Mouse (Mus musculus) midbrain, embryonic 13.5 days (tissue): ENCODE data around the gene Npas2. TPM values are rescaled to one million over a fixed set of nuclear protein-coding genes. Genes with fewer than 3 reads are reported as not detected.

Source experiments
- ATAC-seq: fragments of 200-750 bp; cut with Nextera tagmentation; 2 replicates; pipeline ENCODE4 v1.8.0; 2017; ENCODE audit warnings: mild to moderate bottlenecking, moderate TSS enrichment, moderate library complexity
- H3K27ac ChIP-seq: fragments of 300-500 bp; sonication (generic); 2 replicates; pipeline ENCODE4 v1.5.1; 2015; ENCODE audit warnings: inconsistent platforms, mild to moderate bottlenecking, moderate library complexity
- H3K27me3 ChIP-seq: fragments of 300-500 bp; sonication (generic); 2 replicates; pipeline ENCODE4 v1.6.1; 2015; ENCODE audit warnings: mild to moderate bottlenecking, inconsistent platforms
- H3K36me3 ChIP-seq: fragments of 300-500 bp; sonication (generic); 2 replicates; pipeline ENCODE4 v1.6.1; 2015; ENCODE audit warnings: mild to moderate bottlenecking, inconsistent platforms
- H3K4me1 ChIP-seq: fragments of 300-500 bp; sonication (generic); replicated peaks from 2 replicates; pipeline ENCODE4 v1.6.1; 2015; ENCODE audit warnings: inconsistent platforms
- H3K4me2 ChIP-seq: fragments of 300-500 bp; sonication (generic); replicated peaks from 2 replicates; pipeline ENCODE4 v1.6.1; 2015; ENCODE audit warnings: moderate library complexity, mild to moderate bottlenecking, inconsistent platforms
- H3K4me3 ChIP-seq: fragments of 300-500 bp; sonication (generic); replicated peaks from 2 replicates; pipeline ENCODE4 v1.5.1; 2015; ENCODE audit warnings: mild to moderate bottlenecking, inconsistent platforms
- H3K9ac ChIP-seq: fragments of 300-500 bp; sonication (generic); replicated peaks from 2 replicates; pipeline ENCODE4 v1.6.1; 2015; ENCODE audit warnings: mild to moderate bottlenecking, inconsistent platforms
- H3K9me3 ChIP-seq: fragments of 300-500 bp; sonication (generic); 2 replicates; pipeline ENCODE4 v1.6.1; 2016; ENCODE audit warnings: mild to moderate bottlenecking, inconsistent platforms
- WGBS: fragments of 180-500 bp; shearing (Covaris S2); methylation state at CpG from one replicate; pipeline ENCODE4 v1.1.7; 2015; 5-methylcytosine and 5-hydroxymethylcytosine counted together
- polyA plus RNA-seq: library from polyadenylated mRNA; unstranded; fragments of >200 nt; fragmentation: Nextera tagmentation; extraction: Ambion mirVana; gene quantifications from 2 replicates; pipeline ENCODE4 v1.2.1, GENCODE M21; 2015

Gene Npas2
- polyA plus RNA-seq, 1 experiment from 2014 or later, result 0.46 TPM

GRCm38 (mm10) chr1:39389338-39389737 is 195.8 kb downstream of the Npas2 start:
- H3K4me2 ChIP-seq, result no peak overlapping the region
- 93% methylated on average over 11 of the region's 11 CpGs for WGBS
- ATAC-seq, result no peak
- H3K4me1 ChIP-seq, result no peaks in the 10 kb centered on the region
- no peaks in the 10 kb centered on the region for H3K27me3 ChIP-seq
- H3K9me3 ChIP-seq, result no peaks in the 10 kb centered on the region
- no peak overlapping the region for H3K9ac ChIP-seq
- H3K27ac ChIP-seq, result no peak overlapping the region
- no peak overlapping the region for H3K4me3 ChIP-seq
- peaks cover 5% of the 10 kb centered on the region; the same call in 1 of the 2 replicates for H3K36me3 ChIP-seq

GRCm38 (mm10) chr1:39391652-39392051 is 198.1 kb downstream of the Npas2 start:
- ATAC-seq, result peak; percentile 34; the same call in 1 of the 2 replicates
- no peaks in the 10 kb centered on the region for H3K9me3 ChIP-seq
- H3K36me3 ChIP-seq, result peaks cover 5% of the 10 kb centered on the region; the same call in 1 of the 2 replicates
- H3K4me1 ChIP-seq, result no peaks in the 10 kb centered on the region
- H3K4me2 ChIP-seq, result no peak overlapping the region
- no peak overlapping the region for H3K9ac ChIP-seq
- H3K4me3 ChIP-seq, result no peak overlapping the region
- no peaks in the 10 kb centered on the region for H3K27me3 ChIP-seq
- WGBS, result 83% methylated on average over 6 of the region's 6 CpGs
- no peak overlapping the region for H3K27ac ChIP-seq

- Histone ChIP-seq H3K4me3 (no peak overlapping the region), H3K27ac (no peak overlapping the region), H3K4me2 (no peak overlapping the region), H3K27me3 (no peaks in the 10 kb centered on the region), H3K9me3 (no peaks in the 10 kb centered on the region), H3K4me1 (no peaks in the 10 kb centered on the region), H3K9ac (no peak overlapping the region), H3K36me3 (peaks cover 7% of the 10 kb centered on the region)
- ATAC-seq, result peak; percentile 76
- WGBS, result 60% methylated on average over 3 of the region's 3 CpGs
Measured at GRCm38 (mm10) chr1:39392189-39392588, 198.7 kb downstream of the Npas2 start.

- ATAC-seq, result no peak
- Histone ChIP-seq H3K4me2 (no peak overlapping the region), H3K27me3 (no peaks in the 10 kb centered on the region), H3K9me3 (no peaks in the 10 kb centered on the region), H3K27ac (no peak overlapping the region), H3K4me1 (no peaks in the 10 kb centered on the region), H3K4me3 (no peak overlapping the region), H3K36me3 (peaks cover 12% of the 10 kb centered on the region), H3K9ac (no peak overlapping the region)
- 85% methylated on average over 8 of the region's 8 CpGs for WGBS
Measured at GRCm38 (mm10) chr1:39393217-39393867, 199.8 kb downstream of the Npas2 start.

- Histone ChIP-seq H3K4me2 (no peak overlapping the region), H3K4me1 (no peaks in the 10 kb centered on the region), H3K27me3 (no peaks in the 10 kb centered on the region), H3K4me3 (no peak overlapping the region), H3K9ac (no peak overlapping the region), H3K27ac (no peak overlapping the region), H3K36me3 (peaks cover 7% of the 10 kb centered on the region), H3K9me3 (no peaks in the 10 kb centered on the region)
- 69% methylated on average over 10 of the region's 10 CpGs for WGBS
- ATAC-seq, result no peak
Measured at GRCm38 (mm10) chr1:39394096-39394495, 200.6 kb downstream of the Npas2 start.

- ATAC-seq, result no peak
- 89% methylated on average over 3 of the region's 3 CpGs for WGBS
- no peak overlapping the region for H3K4me3 ChIP-seq
- no peak overlapping the region for H3K9ac ChIP-seq
- H3K9me3 ChIP-seq, result no peaks in the 10 kb centered on the region
- H3K4me2 ChIP-seq, result no peak overlapping the region
- no peaks in the 10 kb centered on the region for H3K27me3 ChIP-seq
- no peaks in the 10 kb centered on the region for H3K4me1 ChIP-seq
- H3K36me3 ChIP-seq, result peaks cover 6% of the 10 kb centered on the region; the same call in 1 of the 2 replicates
- H3K27ac ChIP-seq, result no peak overlapping the region
Measured at GRCm38 (mm10) chr1:39394650-39395049, 201.1 kb downstream of the Npas2 start.

- Histone ChIP-seq H3K27ac (no peak overlapping the region), H3K4me3 (no peak overlapping the region), H3K9me3 (no peaks in the 10 kb centered on the region), H3K4me2 (no peak overlapping the region), H3K9ac (no peak overlapping the region), H3K4me1 (no peaks in the 10 kb centered on the region), H3K36me3 (peaks cover 6% of the 10 kb centered on the region; the same call in 1 of the 2 replicates), H3K27me3 (no peaks in the 10 kb centered on the region)
- 89% methylated on average over 4 of the region's 4 CpGs for WGBS
- ATAC-seq, result no peak
Measured at GRCm38 (mm10) chr1:39396347-39396746, 202.8 kb downstream of the Npas2 start.

GRCm38 (mm10) chr1:39398284-39398683 is 204.8 kb downstream of the Npas2 start:
- ATAC-seq, result no peak
- no peaks in the 10 kb centered on the region for H3K27me3 ChIP-seq
- H3K9me3 ChIP-seq, result no peaks in the 10 kb centered on the region
- H3K9ac ChIP-seq, result no peak overlapping the region
- 93% methylated on average over 6 of the region's 6 CpGs for WGBS
- H3K4me1 ChIP-seq, result no peaks in the 10 kb centered on the region
- no peak overlapping the region for H3K27ac ChIP-seq
- peaks cover 11% of the 10 kb centered on the region; the same call in 1 of the 2 replicates for H3K36me3 ChIP-seq
- no peak overlapping the region for H3K4me2 ChIP-seq
- H3K4me3 ChIP-seq, result no peak overlapping the region

- H3K9me3 ChIP-seq, result no peaks in the 10 kb centered on the region
- no peaks in the 10 kb centered on the region for H3K27me3 ChIP-seq
- no peaks in the 10 kb centered on the region for H3K4me1 ChIP-seq
- H3K27ac ChIP-seq, result no peak overlapping the region
- no peak overlapping the region for H3K9ac ChIP-seq
- no peak overlapping the region for H3K4me2 ChIP-seq
- no peak for ATAC-seq
- WGBS, result 87% methylated on average over 4 of the region's 4 CpGs
- peaks cover 11% of the 10 kb centered on the region; the same call in 1 of the 2 replicates for H3K36me3 ChIP-seq
- no peak overlapping the region for H3K4me3 ChIP-seq
Measured at GRCm38 (mm10) chr1:39399228-39399627, 205.7 kb downstream of the Npas2 start.

- H3K27me3 ChIP-seq, result no peaks in the 10 kb centered on the region
- H3K9ac ChIP-seq, result no peak overlapping the region
- WGBS, result 92% methylated on average over 3 of the region's 3 CpGs
- no peaks in the 10 kb centered on the region for H3K9me3 ChIP-seq
- ATAC-seq, result no peak
- no peaks in the 10 kb centered on the region for H3K4me1 ChIP-seq
- H3K27ac ChIP-seq, result no peak overlapping the region
- H3K4me3 ChIP-seq, result no peak overlapping the region
- peaks cover 11% of the 10 kb centered on the region; the same call in 1 of the 2 replicates for H3K36me3 ChIP-seq
- no peak overlapping the region for H3K4me2 ChIP-seq
Measured at GRCm38 (mm10) chr1:39400173-39400572, 206.6 kb downstream of the Npas2 start.

- Histone ChIP-seq H3K27me3 (no peaks in the 10 kb centered on the region), H3K27ac (no peak overlapping the region), H3K4me1 (peaks cover 4% of the 10 kb centered on the region; the same call in 1 of the 2 replicates), H3K4me2 (no peak overlapping the region), H3K9me3 (no peaks in the 10 kb centered on the region), H3K9ac (no peak overlapping the region), H3K4me3 (no peak overlapping the region), H3K36me3 (0 out of 2 replicates have a peak, but pooled peaks cover 5% of the 10 kb centered on the region)
- ATAC-seq, result no peak
- 74% methylated on average over 4 of the region's 4 CpGs for WGBS
Measured at GRCm38 (mm10) chr1:39407108-39407507, 213.6 kb downstream of the Npas2 start.

GRCm38 (mm10) chr1:39408123-39408522 is 214.6 kb downstream of the Npas2 start:
- no peak overlapping the region for H3K4me3 ChIP-seq
- H3K4me2 ChIP-seq, result no peak overlapping the region
- no peaks in the 10 kb centered on the region for H3K36me3 ChIP-seq
- ATAC-seq, result no peak
- H3K4me1 ChIP-seq, result peaks cover 4% of the 10 kb centered on the region; the same call in 1 of the 2 replicates
- no peaks in the 10 kb centered on the region for H3K27me3 ChIP-seq
- no peak overlapping the region for H3K9ac ChIP-seq
- H3K9me3 ChIP-seq, result no peaks in the 10 kb centered on the region
- WGBS, result 94% methylated on average over 6 of the region's 6 CpGs
- H3K27ac ChIP-seq, result no peak overlapping the region

- Histone ChIP-seq H3K27ac (no peak overlapping the region), H3K27me3 (no peaks in the 10 kb centered on the region), H3K36me3 (no peaks in the 10 kb centered on the region), H3K4me2 (no peak overlapping the region), H3K9ac (no peak overlapping the region), H3K9me3 (no peaks in the 10 kb centered on the region), H3K4me1 (peaks cover 4% of the 10 kb centered on the region; the same call in 1 of the 2 replicates), H3K4me3 (no peak overlapping the region)
- WGBS, result 72% methylated on average over 7 of the region's 7 CpGs
- ATAC-seq, result no peak
Measured at GRCm38 (mm10) chr1:39408668-39409067, 215.1 kb downstream of the Npas2 start.
